Mouse (Mus musculus): ENCODE measurements around the gene Depdc1b.

Depdc1b gene

GRCm38 (mm10) chr13:108315702-108316486, at the start of gene Depdc1b:
Gene Depdc1b (plus strand): TSS chr13:108316332.
- DNase-seq = peak; percentile 100

GRCm38 (mm10) chr13:108267841-108268634, 48.1 kb upstream of the Depdc1b start:
- no peak for DNase-seq

- peak; percentile 31 for DNase-seq
Observed at GRCm38 (mm10) chr13:108271458-108272148, 44.5 kb upstream of the Depdc1b start.

GRCm38 (mm10) chr13:108272332-108272731, 43.8 kb upstream of the Depdc1b start:
- DNase-seq = peak; percentile 87

GRCm38 (mm10) chr13:108273034-108273433, 43.1 kb upstream of the Depdc1b start:
- DNase-seq = peak; percentile 63

- no peak for DNase-seq
Observed at GRCm38 (mm10) chr13:108273456-108273855, 42.7 kb upstream of the Depdc1b start.

GRCm38 (mm10) chr13:108276561-108276960, 39.6 kb upstream of the Depdc1b start:
- no peak for DNase-seq

- no peak for DNase-seq
Observed at GRCm38 (mm10) chr13:108277320-108277719, 38.8 kb upstream of the Depdc1b start.

GRCm38 (mm10) chr13:108278592-108278991, 37.5 kb upstream of the Depdc1b start:
- DNase-seq = no peak

GRCm38 (mm10) chr13:108284312-108284711, 31.8 kb upstream of the Depdc1b start:
- DNase-seq = no peak

- DNase-seq = no peak
Observed at GRCm38 (mm10) chr13:108287953-108288352, 28.2 kb upstream of the Depdc1b start.

- DNase-seq = no peak
Observed at GRCm38 (mm10) chr13:108289436-108289835, 26.7 kb upstream of the Depdc1b start.

- no peak for DNase-seq
Observed at GRCm38 (mm10) chr13:108290314-108290713, 25.8 kb upstream of the Depdc1b start.

GRCm38 (mm10) chr13:108297350-108298093, 18.6 kb upstream of the Depdc1b start:
- peak; percentile 96 for DNase-seq

- no peak for DNase-seq
Observed at GRCm38 (mm10) chr13:108298241-108298640, 17.9 kb upstream of the Depdc1b start.

- DNase-seq = no peak
Observed at GRCm38 (mm10) chr13:108300346-108300950, 15.7 kb upstream of the Depdc1b start.

GRCm38 (mm10) chr13:108301411-108301810, 14.7 kb upstream of the Depdc1b start:
- DNase-seq = no peak

- no peak for DNase-seq
Observed at GRCm38 (mm10) chr13:108302957-108303675, 13.0 kb upstream of the Depdc1b start.

GRCm38 (mm10) chr13:108303841-108304240, 12.3 kb upstream of the Depdc1b start:
- no peak for DNase-seq

- DNase-seq = no peak
Observed at GRCm38 (mm10) chr13:108304680-108305079, 11.5 kb upstream of the Depdc1b start.

GRCm38 (mm10) chr13:108316487-108316903, 363 bp downstream of the Depdc1b start:
- DNase-seq = peak; percentile 91

Data from heart, adult 11 months (tissue).